Mouse (Mus musculus) ES-Bruce4 (cell line): Measurements from ENCODE around the gene Nupr1l. TPM values are rescaled to one million over a fixed set of nuclear protein-coding genes. Genes with fewer than 3 reads are reported as not detected.

ENCODE experiments used
- H3K27ac ChIP-seq: 2 replicates; pipeline ENCODE4 v1.5.1; 2012; ENCODE audit warnings: low read length, inconsistent platforms; ENCODE audit not compliant: insufficient read depth
- H3K27me3 ChIP-seq: 2 replicates; pipeline ENCODE4 v1.6.1; 2012; ENCODE audit warnings: mild to moderate bottlenecking, low read length, inconsistent platforms; ENCODE audit not compliant: control insufficient read depth, poor library complexity, insufficient read depth, severe bottlenecking
- H3K36me3 ChIP-seq: 2 replicates; pipeline ENCODE4 v1.6.1; 2012; ENCODE audit warnings: inconsistent platforms, mild to moderate bottlenecking, low read length, moderate library complexity; ENCODE audit not compliant: control insufficient read depth, poor library complexity, insufficient read depth, severe bottlenecking
- H3K4me1 ChIP-seq: one replicate; pipeline ENCODE4 v1.8.1; 2011; ENCODE audit warnings: low read length; ENCODE audit not compliant: control insufficient read depth, insufficient read depth
- H3K4me3 ChIP-seq: 2 replicates; pipeline ENCODE4 v1.5.1; 2011; ENCODE audit warnings: low read depth, mild to moderate bottlenecking, low read length
- H3K9ac ChIP-seq: 2 replicates; pipeline ENCODE4 v1.6.1; 2012; ENCODE audit warnings: low read depth, mild to moderate bottlenecking, inconsistent platforms; ENCODE audit not compliant: poor library complexity, severe bottlenecking
- H3K9me3 ChIP-seq: replicated peaks from 2 replicates; pipeline ENCODE4 v1.6.1; 2012; ENCODE audit warnings: mild to moderate bottlenecking, low read length, inconsistent platforms; ENCODE audit not compliant: control insufficient read depth, poor library complexity, insufficient read depth, severe bottlenecking
- CTCF ChIP-seq: IDR thresholded peaks from one replicate; pipeline ENCODE4 v1.8.1; 2011; ENCODE audit warnings: low read depth, low read length
- EP300 ChIP-seq: IDR thresholded peaks from 2 replicates; pipeline ENCODE4 v1.6.1; 2011; ENCODE audit warnings: low read depth, low read length; ENCODE audit not compliant: insufficient read depth
- POLR2A ChIP-seq: IDR thresholded peaks from one replicate; pipeline ENCODE4 v1.8.1; 2011; ENCODE audit warnings: low read length; ENCODE audit not compliant: insufficient read depth
- polyA plus RNA-seq: library from polyadenylated mRNA; stranded (reverse); fragments of >200 nt; gene quantifications from 2 replicates; pipeline ENCODE4 v1.2.4, GENCODE M21; 2011; ENCODE audit warnings: low read depth; ENCODE audit not compliant: missing spikeins, insufficient read depth, insufficient read length

Gene Nupr1l
- polyA plus RNA-seq, 1 experiment, result 4.3 TPM

DNA sequence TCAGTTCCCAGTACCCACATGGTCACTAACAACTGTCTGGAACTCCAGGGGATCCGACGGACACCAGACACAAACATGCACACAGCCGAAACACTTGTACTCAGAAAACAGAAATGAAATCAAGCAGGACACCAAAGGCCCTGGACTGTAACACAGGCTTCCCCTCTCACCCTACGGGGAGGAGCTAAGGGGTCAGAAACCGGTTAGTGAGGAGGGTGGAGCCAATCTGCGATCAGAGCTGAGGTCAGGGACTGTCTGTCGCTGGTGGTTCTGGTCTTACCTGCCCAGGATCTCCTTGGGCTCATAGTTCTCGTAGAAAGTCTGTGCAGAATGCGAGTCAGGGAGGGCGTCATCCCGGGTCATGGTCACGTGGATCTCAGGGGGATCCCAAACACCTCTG, 34.4 kb upstream of the Nupr1l start:
- Histone ChIP-seq H3K36me3 (no peaks in the 10 kb centered on the region), H3K4me1 (no peaks in the 10 kb centered on the region), H3K9me3 (no peaks in the 10 kb centered on the region), H3K27me3 (no peaks in the 10 kb centered on the region), H3K4me3 (peak overlapping the region; percentile 62), H3K9ac (no peak overlapping the region), H3K27ac (peak overlapping the region; percentile 30; the same call in 1 of the 2 replicates)
- peak; percentile 48 for TF ChIP-seq POLR2A
- TF ChIP-seq EP300, result no peak
- TF ChIP-seq CTCF, result no peak

DNA sequence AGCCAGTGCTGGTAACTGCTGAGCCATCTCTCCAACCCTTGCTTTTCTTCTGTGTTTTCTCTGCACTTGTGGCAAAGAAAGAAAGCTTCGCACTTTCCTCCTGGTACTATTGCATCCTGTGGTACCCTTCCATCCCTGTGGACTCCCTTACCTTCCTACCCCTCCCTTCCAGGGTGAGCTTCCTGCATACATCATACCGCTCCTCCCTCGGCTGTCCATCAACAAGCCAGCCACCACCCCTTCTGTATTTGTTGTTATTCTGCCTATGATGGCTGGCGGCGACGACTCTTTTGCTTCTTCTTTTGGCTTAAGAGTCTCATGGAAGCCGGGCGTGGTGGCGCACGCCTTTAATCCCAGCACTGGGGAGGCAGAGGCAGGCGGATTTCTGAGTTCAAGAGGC, 33.2 kb upstream of the Nupr1l start:
- TF ChIP-seq CTCF (no peak), POLR2A (no peak), EP300 (no peak)
- peak overlapping the region; percentile 31 for H3K4me3 ChIP-seq
- H3K27ac ChIP-seq, result peak overlapping the region; percentile 8
- no peaks in the 10 kb centered on the region for H3K9me3 ChIP-seq
- no peaks in the 10 kb centered on the region for H3K27me3 ChIP-seq
- H3K9ac ChIP-seq, result peak overlapping the region; percentile 52
- no peaks in the 10 kb centered on the region for H3K36me3 ChIP-seq
- no peaks in the 10 kb centered on the region for H3K4me1 ChIP-seq

DNA sequence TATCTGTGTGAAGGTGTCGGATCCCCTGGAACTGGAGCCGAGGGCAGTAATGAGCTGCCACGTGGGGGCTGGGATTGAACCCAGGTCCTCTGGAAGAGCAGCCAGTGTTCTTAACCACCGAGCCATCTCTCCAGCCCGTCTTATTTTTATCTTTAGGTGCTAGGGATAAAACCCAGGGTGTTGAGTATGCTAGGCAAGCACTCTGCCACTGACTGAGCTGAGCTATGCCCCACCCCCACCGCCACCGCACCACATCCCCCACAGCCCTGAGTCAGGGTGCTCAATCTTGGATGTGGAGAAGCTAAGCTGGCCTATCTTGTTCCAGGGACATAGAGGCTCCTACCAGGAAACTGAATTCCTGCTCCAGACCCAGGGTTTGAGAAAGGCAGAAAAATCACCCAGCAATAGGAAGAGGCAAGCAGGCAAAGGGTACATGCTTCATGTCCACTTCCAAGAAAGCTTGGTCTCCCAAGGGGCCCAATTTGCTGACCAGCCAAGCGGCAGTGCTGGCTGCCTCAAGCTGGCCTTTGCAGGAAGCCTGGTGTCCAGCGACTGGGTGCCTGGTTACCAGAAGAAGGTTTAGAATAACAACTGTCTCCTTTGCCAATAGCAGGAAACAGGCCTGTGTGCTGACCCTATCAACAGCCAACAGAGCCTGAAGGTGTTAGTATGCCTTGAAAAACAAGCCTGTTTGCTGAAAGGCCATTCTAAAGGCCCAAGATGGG, 30.4 kb upstream of the Nupr1l start:
- Histone ChIP-seq H3K4me3 (no peak overlapping the region), H3K9ac (no peak overlapping the region), H3K27me3 (no peaks in the 10 kb centered on the region), H3K9me3 (no peaks in the 10 kb centered on the region), H3K27ac (no peak overlapping the region), H3K36me3 (peaks cover 18% of the 10 kb centered on the region), H3K4me1 (no peaks in the 10 kb centered on the region)
- no peak for TF ChIP-seq POLR2A
- no peak for TF ChIP-seq EP300
- no peak for TF ChIP-seq CTCF

DNA sequence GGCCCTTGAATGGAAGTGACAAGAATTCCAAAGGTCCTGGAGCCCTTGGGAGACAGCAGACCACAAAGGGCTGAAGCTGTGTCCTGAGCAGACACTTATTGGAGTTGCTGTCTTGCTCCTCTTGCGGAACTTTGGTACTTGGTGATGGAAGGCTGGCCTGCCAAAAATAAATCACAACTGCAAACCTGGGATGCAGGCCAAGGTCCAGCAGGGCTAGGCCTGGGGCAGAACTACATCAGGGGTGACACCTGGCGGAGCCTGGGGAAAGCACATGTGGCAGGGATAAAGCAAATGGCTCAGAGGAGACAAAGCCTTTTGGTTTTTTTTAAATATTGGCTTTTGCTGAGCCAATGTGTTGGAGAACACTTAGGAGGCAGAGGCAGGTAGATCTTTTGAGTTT, 29.4 kb upstream of the Nupr1l start:
- H3K4me3 ChIP-seq, result no peak overlapping the region
- H3K4me1 ChIP-seq, result no peaks in the 10 kb centered on the region
- H3K27me3 ChIP-seq, result no peaks in the 10 kb centered on the region
- H3K9ac ChIP-seq, result no peak overlapping the region
- H3K9me3 ChIP-seq, result no peaks in the 10 kb centered on the region
- peaks cover 23% of the 10 kb centered on the region for H3K36me3 ChIP-seq
- no peak overlapping the region for H3K27ac ChIP-seq
- TF ChIP-seq POLR2A, result no peak
- TF ChIP-seq CTCF, result peak; percentile 68

DNA sequence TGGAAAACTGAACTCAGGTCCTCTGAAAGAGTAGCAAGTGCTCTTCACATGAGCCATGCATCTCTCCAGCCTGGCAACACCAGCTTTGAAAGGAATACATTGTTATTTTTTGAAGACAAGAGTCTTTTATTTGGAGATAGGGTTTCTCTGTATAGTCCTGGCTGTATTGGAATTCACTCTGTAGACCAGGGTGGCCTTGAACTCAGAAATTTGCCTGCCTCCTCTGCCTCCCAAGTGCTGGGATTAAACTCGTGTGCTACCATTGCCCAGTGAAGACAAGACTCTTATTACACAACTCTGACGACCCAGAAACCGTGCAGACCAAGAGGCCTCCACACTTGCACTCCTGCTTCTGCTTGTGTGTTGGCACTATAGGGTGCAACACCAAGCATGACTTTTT, 28.5 kb upstream of the Nupr1l start:
- no peaks in the 10 kb centered on the region for H3K9me3 ChIP-seq
- no peak overlapping the region for H3K9ac ChIP-seq
- H3K27me3 ChIP-seq, result no peaks in the 10 kb centered on the region
- no peaks in the 10 kb centered on the region for H3K4me1 ChIP-seq
- peaks cover 30% of the 10 kb centered on the region for H3K36me3 ChIP-seq
- no peak overlapping the region for H3K4me3 ChIP-seq
- H3K27ac ChIP-seq, result no peak overlapping the region
- TF ChIP-seq CTCF (no peak), POLR2A (no peak), EP300 (no peak)

DNA sequence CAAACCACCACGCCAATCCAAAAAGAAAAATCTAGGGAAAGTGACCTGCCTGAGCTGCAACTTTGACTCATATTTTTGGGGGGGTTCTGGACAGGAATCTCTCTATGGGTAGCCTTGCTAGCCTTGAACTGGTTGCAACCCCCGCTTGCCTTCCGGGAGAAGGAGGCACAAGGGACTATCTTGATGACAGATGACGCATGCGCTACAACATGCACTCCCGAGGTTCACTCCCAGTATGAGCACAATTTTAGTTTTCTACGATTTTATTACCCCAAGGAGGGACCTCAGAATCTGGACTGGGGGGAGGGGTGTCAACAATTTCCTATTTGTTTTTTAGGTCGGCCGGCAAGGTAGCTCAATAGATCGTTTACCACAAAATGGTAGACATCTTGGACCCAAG, 22.1 kb upstream of the Nupr1l start:
- H3K9ac ChIP-seq, result peak overlapping the region; percentile 91
- no peak for TF ChIP-seq CTCF
- no peak for TF ChIP-seq POLR2A
- TF ChIP-seq EP300, result no peak
- no peaks in the 10 kb centered on the region for H3K9me3 ChIP-seq
- H3K4me3 ChIP-seq, result peak overlapping the region; percentile 86
- H3K36me3 ChIP-seq, result peaks cover 29% of the 10 kb centered on the region
- no peaks in the 10 kb centered on the region for H3K4me1 ChIP-seq
- no peaks in the 10 kb centered on the region for H3K27me3 ChIP-seq
- H3K27ac ChIP-seq, result no peak overlapping the region
